Mouse (Mus musculus): Measurements from ENCODE around the gene Tulp3.

The Tulp3 gene

GRCm38 (mm10) chr6:128295876-128296749 lies 59.5 kb downstream of the Tulp3 start:
- peak; percentile 75 to 84 for DNase-seq

DNA sequence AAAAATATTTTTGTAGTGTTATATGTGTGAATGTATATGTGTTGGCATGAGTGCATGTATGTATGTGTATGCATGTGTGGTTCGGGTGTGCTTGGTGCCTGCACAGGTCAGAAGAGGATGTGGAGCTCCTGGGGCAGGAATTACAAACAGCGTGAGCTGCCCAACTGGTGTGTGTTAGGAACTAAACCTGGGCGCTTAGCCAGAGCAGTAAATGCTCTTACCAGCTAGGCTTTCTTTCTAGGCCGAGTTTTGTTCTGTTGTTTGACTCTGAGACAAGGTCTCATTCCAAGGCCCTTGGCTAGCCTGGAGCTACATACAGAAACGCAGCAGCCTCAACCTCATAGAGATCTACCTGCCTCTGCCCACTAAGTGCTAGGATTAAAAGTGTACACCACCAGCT lies 64.4 kb downstream of the Tulp3 start:
- DNase-seq = no peak

DNA sequence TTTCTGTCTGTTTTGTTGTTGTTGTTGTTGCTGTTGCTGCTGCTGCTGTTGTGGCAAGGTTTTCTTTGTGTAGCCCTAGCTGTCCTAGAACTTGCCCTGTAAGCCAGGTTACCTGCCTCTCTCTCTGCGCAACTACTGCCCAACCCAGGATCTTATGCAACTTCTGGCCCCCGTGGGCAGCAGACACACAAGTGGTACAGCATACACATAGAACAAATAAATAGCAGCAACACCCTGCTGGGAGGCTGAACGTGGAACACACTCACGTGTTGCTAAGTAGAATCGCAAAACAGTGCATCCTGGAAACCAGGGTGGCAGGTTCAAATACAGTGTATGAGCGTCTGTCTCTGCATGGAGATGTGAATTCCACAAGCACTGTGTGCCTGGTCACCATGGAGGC lies 67.0 kb downstream of the Tulp3 start:
- DNase-seq = no peak

- peak; percentile 44 to 50 for DNase-seq
Observed at GRCm38 (mm10) chr6:128285792-128286430, 69.7 kb downstream of the Tulp3 start.

DNA sequence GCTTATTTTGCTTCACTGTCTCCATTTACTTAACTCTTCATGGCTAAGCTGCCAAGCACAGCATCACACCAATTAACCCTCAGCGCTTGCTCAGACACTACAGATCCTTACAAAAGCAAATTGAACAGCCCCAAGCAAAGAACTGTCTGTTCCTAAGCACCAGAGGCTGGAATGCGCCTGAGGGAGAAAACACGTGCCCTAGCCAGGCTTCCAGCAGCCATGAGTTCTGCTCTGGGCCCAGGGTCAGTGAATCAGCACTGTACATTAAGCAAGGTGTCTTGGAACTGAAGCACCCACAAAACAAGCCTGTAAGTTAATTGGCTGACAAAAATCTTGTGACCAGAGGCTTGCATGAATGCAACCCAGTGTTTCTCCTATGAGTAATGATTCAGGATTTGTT lies 73.5 kb downstream of the Tulp3 start:
- DNase-seq = no peak

- DNase-seq = no peak
Observed at GRCm38 (mm10) chr6:128280472-128281145, 75.0 kb downstream of the Tulp3 start.

DNA sequence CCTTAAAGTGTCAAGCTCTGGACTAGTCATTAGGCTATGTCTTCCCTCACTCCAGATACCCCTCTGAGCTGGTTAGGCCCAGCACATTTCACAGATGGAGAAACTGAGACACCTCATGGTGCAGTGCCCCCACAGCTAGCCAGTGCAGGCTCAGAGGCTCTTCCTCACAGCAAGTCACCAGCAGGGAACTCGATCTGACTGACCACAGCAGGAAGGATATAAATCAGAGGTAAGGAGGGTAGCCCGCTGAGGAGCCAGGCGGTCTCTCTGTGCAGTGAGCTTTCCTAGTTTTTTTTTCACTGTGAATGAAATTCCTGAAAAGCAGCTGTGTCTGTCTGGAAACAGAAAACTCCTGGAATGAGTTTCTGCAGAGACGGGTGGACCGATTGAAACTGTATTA lies 76.0 kb downstream of the Tulp3 start:
- DNase-seq = no peak

DNA sequence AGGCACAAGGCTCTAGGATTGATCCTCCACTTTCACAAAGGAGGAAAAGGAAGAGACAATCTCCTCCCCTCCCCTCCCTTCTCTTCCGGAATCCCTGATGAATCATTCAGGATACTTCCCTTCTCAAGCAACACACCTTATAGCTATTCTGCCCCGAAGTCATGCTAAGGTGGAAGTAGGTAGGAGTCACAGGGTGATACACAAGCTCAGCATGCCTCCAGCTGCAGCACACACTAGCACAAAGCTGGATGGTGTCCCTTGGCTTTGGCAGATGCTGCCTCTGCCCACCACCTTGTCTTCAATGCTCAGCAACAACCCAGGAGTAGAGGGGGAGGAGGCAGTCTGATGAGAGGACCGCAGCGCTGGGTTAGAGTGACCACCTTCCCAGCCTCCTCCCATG lies 76.6 kb downstream of the Tulp3 start:
- no peak for DNase-seq

DNA sequence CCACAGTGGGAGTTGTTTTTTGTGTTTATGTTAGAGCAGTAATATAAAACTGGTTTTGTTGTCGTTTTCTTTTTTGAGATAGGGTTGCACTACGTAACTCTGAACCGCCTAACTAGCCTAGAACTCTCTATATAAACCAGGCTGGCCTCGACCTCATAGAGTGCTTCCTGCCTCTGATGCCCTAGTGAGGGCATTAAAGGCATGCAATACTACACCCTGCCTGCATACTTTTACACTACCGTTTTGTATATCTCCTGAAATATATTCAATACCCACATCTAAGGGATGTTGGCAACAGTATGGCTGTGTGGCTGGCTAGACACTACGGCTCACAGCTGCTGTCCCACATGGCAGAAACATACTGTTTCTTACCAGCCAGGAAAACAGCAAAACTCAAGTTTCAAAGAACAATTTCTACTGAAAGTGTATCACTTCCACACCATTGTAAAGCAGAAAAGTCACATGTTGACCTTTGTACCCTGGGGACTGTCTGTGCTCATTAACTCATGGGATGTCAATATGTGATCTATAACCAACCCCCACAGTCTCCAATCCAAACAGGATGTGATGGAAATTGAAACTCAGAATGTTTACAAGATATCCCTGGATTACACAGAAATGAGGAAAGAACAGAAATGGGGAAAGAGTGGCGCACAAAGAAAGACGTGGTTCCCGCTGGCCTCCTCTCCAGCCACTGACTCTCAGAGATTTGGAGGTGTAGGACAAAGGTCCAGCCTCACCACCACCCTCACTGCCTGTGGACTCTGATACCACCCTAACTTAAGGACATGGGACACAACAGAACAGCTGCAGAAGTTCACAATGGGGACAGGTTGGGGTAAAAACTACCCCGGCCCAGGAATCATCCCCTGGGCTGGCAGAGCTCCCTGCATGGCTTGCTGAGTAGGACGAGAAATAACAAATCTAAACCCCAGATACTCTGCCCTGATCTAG lies 78.2 kb downstream of the Tulp3 start:
- DNase-seq = peak in 1 of 2 experiments; percentile 47

GRCm38 (mm10) chr6:128276349-128276748 lies 79.3 kb downstream of the Tulp3 start:
- DNase-seq = no peak

DNA sequence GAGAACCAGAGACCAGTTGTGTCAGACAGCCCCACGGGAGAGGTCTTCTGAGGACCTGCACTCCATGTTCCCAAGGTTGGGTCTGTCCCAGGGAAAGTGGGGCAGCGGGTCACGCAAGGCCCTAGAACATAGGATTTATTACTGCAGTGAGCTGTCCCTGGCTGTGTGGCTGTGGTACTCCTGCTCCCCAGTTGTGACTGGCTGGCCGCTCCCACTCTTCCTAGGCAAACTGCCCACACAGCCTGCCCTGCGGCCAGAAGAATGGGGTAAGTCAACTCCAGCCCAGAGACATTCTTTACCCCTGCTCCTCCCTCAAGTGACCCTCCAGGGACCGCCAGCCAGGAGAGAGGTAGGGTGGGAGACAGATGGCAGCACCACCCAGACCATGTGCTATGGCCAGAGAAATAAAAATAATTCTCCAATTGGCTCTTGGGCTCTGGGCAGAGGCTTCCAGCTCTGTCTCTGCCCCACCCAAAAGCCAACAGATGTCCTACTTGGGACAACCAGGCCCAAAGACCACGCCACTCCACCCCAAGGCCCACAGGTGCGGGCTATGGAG lies 80.1 kb downstream of the Tulp3 start:
- DNase-seq = no peak

DNA sequence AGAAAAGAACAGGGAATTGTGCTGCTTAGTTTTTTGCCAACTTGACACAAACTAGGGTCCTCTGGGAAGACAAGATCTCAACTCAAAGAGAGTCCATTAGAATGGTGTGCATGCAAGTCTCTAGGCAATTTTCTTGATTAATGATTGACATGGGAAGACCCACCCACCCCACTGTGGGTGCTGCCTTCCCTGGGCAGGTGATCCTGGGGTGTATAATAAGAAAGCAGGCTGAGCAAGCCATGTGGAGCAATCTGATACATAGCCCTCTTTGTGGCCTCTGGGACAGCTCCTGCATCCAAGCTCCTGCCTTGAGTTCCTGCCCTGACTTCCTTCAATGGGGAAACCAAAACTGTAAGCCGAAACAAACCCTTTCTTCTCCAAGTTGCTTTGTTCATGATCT lies 82.1 kb downstream of the Tulp3 start:
- no peak for DNase-seq

DNA sequence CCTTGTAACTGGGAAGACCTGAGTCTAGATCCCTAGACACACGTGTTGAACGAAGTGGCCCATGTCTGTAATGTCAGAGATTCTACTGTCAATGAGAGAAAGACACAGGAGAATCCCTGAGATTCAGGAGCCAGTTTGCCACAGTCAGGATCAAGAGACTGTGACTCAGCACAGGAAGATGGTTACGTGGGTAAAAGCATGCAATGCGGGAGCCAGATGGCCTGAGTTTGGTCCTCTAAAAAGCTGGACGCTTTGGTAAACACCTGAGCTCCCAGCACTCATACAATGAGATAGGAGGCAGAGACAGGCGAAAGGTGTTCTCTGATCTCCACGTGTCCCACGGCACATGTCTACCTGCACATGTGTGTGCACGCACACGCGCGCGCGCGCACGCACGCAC lies 82.9 kb downstream of the Tulp3 start:
- DNase-seq = no peak

Measured in kidney, adult 8-10 months (tissue).